Mouse (Mus musculus): Measurements from ENCODE around the gene 1700017B05Rik.

DNA sequence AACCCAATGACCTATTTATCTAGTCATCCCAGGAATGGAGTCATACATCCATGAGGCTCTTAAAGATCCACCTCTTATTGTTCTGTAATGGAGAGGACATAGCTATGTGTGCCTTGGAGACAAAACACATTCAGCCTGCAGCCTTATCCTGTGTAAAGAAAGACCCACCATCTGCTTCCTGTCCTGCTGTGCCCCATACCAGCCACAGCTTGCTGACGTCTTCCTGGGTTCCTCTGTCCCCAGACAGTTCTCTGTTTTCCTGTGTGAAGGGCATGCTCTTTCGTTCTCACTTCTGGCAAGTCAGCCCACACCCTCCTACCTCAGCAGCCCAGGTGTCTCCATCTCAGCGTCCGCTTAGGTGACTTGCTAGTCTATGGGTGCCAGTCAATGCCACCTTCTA, 15.9 kb upstream of the 1700017B05Rik start:
- no peak for TF ChIP-seq CTCF (IDR thresholded peaks at IDR 0.05; ENCODE audit: low read depth)
- no peak for TF ChIP-seq EP300 (IDR thresholded peaks at IDR 0.05; ENCODE audit: low read depth)

All from liver, embryonic 14.5 days (tissue).